Mouse (Mus musculus): Measurements from ENCODE around the gene Map7.

DNA sequence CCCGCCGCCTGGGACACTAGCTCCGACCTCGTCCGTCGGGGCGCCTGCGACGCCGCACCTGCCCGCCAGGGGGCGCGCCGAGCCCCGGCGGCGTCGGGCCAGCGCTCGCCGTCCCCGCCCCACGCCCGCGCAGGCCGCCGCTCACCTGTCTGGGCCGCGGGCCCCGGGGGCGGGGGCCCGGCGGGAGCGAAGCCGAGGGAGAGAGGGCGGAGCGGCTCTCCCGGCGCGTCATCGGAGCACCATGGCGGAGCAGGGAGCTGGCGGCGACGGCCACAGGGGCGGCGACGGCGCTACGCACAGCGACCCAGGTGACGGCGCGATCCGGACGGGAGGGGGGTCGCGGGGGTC, 476 bp downstream of the Map7 start:
- TF ChIP-seq CTCF (IDR thresholded peaks at IDR 0.05; ENCODE audit: low read depth, low read length) (peak; percentile 47), POLR2A (IDR thresholded peaks at IDR 0.05; ENCODE audit: insufficient read depth, low read length) (no peak)
